Mouse (Mus musculus) neural tube, embryonic 13.5 days (tissue): ENCODE measurements at regions not wholly inside any gene's neighbourhood (a gene's known extent, or its start where the extent isn't known, plus 50 kb on each side); places are given as distances from the start of the nearest gene placed in this dataset.
A peak's percentile ranks its signal among the peaks of the same experiment; 100 is the strongest.

Source experiments
- ATAC-seq: fragments of 200-750 bp; cut with Nextera tagmentation; 2 replicates; pipeline ENCODE4 v1.8.0; 2017; ENCODE audit warnings: low read depth, mild to moderate bottlenecking, moderate TSS enrichment, moderate library complexity
- H3K27ac ChIP-seq: fragments of 300-500 bp; sonication (generic); replicated peaks from 2 replicates; pipeline ENCODE4 v1.5.1; 2015; ENCODE audit warnings: moderate library complexity, mild to moderate bottlenecking, inconsistent platforms
- H3K27me3 ChIP-seq: fragments of 300-500 bp; sonication (generic); 2 replicates; pipeline ENCODE4 v1.6.1; 2015; ENCODE audit warnings: mild to moderate bottlenecking, inconsistent platforms
- H3K36me3 ChIP-seq: fragments of 300-500 bp; sonication (generic); 2 replicates; pipeline ENCODE4 v1.6.1; 2015; ENCODE audit warnings: mild to moderate bottlenecking, inconsistent platforms
- H3K4me1 ChIP-seq: fragments of 300-500 bp; sonication (generic); replicated peaks from 2 replicates; pipeline ENCODE4 v1.6.1; 2015; ENCODE audit warnings: inconsistent platforms
- H3K4me2 ChIP-seq: fragments of 300-500 bp; sonication (generic); 2 replicates; pipeline ENCODE4 v1.6.1; 2015; ENCODE audit warnings: inconsistent platforms, mild to moderate bottlenecking, moderate library complexity
- H3K4me3 ChIP-seq: fragments of 300-500 bp; sonication (generic); 2 replicates; pipeline ENCODE4 v1.5.1; 2015; ENCODE audit warnings: mild to moderate bottlenecking, inconsistent platforms
- H3K9ac ChIP-seq: fragments of 300-500 bp; sonication (generic); 2 replicates; pipeline ENCODE4 v1.6.1; 2015; ENCODE audit warnings: moderate library complexity, mild to moderate bottlenecking, inconsistent platforms
- H3K9me3 ChIP-seq: fragments of 300-500 bp; sonication (generic); 2 replicates; pipeline ENCODE4 v1.6.1; 2016; ENCODE audit warnings: inconsistent platforms
- WGBS: fragments of 180-500 bp; shearing (Covaris S2); methylation state at CpG from one replicate; pipeline ENCODE4 v1.1.7; 2015; 5-methylcytosine and 5-hydroxymethylcytosine counted together

GRCm38 (mm10) chr2:163138688-163139385 is 51.2 kb upstream of the Gtsf1l start:
- Histone ChIP-seq H3K4me2 (no peak overlapping the region), H3K9me3 (no peaks in the 10 kb centered on the region), H3K36me3 (no peaks in the 10 kb centered on the region), H3K27me3 (no peaks in the 10 kb centered on the region), H3K9ac (no peak overlapping the region), H3K27ac (no peak overlapping the region), H3K4me3 (no peak overlapping the region), H3K4me1 (peaks cover 15% of the 10 kb centered on the region)
- ATAC-seq = no peak
- 83% methylated on average over 9 of the region's 9 CpGs for WGBS

DNA sequence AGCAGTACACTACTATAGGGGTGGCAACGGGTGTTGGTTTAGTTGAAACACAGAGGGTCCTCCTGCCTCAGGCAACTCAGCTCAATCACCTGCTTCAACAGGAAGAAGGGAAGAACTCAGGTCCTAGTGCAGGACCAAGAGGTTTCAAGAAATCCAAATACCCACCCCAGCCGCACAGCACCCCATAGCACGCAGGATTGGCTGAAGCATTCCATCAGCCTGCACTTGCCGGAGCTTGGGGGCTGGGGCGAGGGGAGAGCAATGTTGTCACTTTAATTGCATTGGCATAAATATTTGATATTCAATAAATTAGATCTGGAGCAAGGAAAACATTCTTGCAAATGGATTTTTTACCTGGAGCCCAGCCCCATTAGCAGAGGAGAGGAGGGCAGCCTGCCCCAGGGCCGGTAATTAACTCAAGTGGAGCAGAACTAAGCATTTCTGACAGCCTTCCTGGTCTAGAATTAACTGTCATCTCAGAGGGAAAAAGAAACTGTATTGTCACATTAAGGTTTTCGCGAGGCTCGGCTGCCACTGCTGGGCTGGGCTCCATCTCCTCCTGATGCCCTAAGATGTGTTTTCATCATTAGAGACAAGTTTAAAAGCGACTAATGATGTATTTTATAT is 55.2 kb upstream of the Gtsf1l start:
- no peaks in the 10 kb centered on the region for H3K9me3 ChIP-seq
- H3K9ac ChIP-seq = no peak overlapping the region
- 56% methylated on average over 10 of the region's 10 CpGs for WGBS
- peak; percentile 57 for ATAC-seq
- no peak overlapping the region for H3K4me3 ChIP-seq
- H3K36me3 ChIP-seq = no peaks in the 10 kb centered on the region
- peak overlapping the region; percentile 25; the same call in 1 of the 2 replicates for H3K27ac ChIP-seq
- peak overlapping the region; percentile 9 for H3K4me2 ChIP-seq
- no peaks in the 10 kb centered on the region for H3K27me3 ChIP-seq
- peaks cover 19% of the 10 kb centered on the region for H3K4me1 ChIP-seq

DNA sequence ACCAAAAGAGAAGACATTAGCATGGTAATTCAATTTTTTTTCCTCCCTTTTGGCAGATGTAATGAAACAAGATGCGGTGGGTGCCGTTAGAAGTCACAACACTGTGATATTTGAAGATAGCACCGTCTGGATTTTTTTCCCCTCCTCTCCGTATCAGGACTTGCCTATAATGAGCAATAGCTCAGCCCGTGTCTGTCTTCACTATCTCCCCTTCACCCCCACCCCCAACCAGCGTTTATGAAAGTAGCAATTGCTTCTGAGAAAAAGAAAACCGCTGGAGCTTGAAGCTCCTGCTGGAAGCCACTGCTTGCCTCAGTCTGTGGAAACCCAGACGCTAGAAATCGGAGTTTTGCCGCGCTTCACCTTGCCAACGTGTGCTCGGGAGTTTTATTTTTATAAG is 55.8 kb upstream of the Gtsf1l start:
- H3K27me3 ChIP-seq = no peaks in the 10 kb centered on the region

GRCm38 (mm10) chr2:163146001-163146400 is 56.9 kb upstream of the Tox2 start:
- 81% methylated on average over 8 of the region's 8 CpGs for WGBS
- no peak overlapping the region for H3K4me2 ChIP-seq

More for the DNA sequence above, 55.8 kb upstream of the Gtsf1l start:
- peaks cover 19% of the 10 kb centered on the region for H3K4me1 ChIP-seq
- WGBS = 46% methylated on average over 13 of the region's 13 CpGs
- H3K36me3 ChIP-seq = no peaks in the 10 kb centered on the region
- no peak overlapping the region; the same call in 1 of the 2 replicates for H3K9ac ChIP-seq
- peak; percentile 32; the same call in 1 of the 2 replicates for ATAC-seq
- H3K4me3 ChIP-seq = no peak overlapping the region
- no peaks in the 10 kb centered on the region for H3K9me3 ChIP-seq
- peak overlapping the region; percentile 9 for H3K4me2 ChIP-seq
- H3K27ac ChIP-seq = peak overlapping the region; percentile 25

GRCm38 (mm10) chr2:163146481-163146880 is 56.4 kb upstream of the Tox2 start:
- H3K4me3 ChIP-seq = no peak overlapping the region
- peaks cover 19% of the 10 kb centered on the region for H3K4me1 ChIP-seq
- H3K9ac ChIP-seq = no peak overlapping the region
- 88% methylated on average over 4 of the region's 4 CpGs for WGBS
- H3K27ac ChIP-seq = no peak overlapping the region
- H3K9me3 ChIP-seq = no peaks in the 10 kb centered on the region
- ATAC-seq = no peak
- no peak overlapping the region for H3K4me2 ChIP-seq
- no peaks in the 10 kb centered on the region for H3K36me3 ChIP-seq
- no peaks in the 10 kb centered on the region for H3K27me3 ChIP-seq

More at GRCm38 (mm10) chr2:163146001-163146400, 56.9 kb upstream of the Tox2 start:
- Histone ChIP-seq H3K4me1 (peaks cover 19% of the 10 kb centered on the region), H3K4me3 (no peak overlapping the region), H3K9me3 (no peaks in the 10 kb centered on the region), H3K27me3 (no peaks in the 10 kb centered on the region), H3K27ac (no peak overlapping the region), H3K9ac (no peak overlapping the region), H3K36me3 (no peaks in the 10 kb centered on the region)
- ATAC-seq = no peak

DNA sequence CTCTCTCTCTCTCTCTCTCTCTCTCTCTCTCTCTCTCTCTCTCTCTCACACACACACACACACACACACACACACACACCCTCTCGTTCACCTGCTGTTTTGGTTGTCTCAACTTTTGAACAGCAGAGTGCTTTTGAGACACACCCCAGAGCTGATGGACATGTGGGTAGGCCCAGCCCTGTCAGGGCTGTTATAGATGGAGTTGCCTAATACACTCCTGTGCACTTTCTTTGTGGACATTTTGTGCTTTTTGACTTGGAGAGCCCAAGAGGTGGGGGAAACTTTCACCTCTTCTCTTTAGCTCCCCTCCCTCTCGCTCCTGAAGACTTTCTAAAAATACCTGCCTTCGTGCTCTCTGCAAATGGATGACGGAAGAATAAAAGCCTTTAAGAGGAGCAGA is 55.5 kb upstream of the Tox2 start:
- no peak overlapping the region for H3K4me3 ChIP-seq
- peaks cover 22% of the 10 kb centered on the region for H3K4me1 ChIP-seq

DNA sequence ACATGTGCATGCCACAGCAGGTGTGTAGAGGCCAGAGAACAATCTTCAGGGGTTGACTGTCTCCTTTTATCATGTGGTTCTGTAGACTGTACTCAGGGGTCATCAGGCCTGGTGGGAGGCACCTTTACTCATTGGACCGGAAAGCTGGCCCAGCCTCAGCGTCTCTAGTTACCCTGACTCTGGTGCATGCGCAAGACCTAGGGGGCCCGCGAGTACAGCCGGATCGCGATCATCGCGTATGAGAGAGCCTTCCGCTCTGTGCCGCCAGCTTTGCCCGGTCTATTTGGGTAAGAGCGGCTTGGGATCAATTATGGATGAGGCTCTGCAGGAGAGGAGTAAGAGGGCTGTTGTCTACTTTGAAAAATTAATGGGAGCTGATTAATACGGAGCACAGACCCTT is 51.9 kb upstream of the Tox2 start:
- Histone ChIP-seq H3K9me3 (no peaks in the 10 kb centered on the region), H3K9ac (no peak overlapping the region), H3K27ac (no peak overlapping the region), H3K4me2 (no peak overlapping the region), H3K4me1 (peaks cover 16% of the 10 kb centered on the region), H3K36me3 (no peaks in the 10 kb centered on the region), H3K27me3 (0 out of 2 replicates have a peak, but pooled peaks cover 4% of the 10 kb centered on the region), H3K4me3 (no peak overlapping the region)
- WGBS = 60% methylated on average over 15 of the region's 15 CpGs
- ATAC-seq = no peak

More for the DNA sequence above, 55.5 kb upstream of the Tox2 start:
- no peak overlapping the region for H3K27ac ChIP-seq
- ATAC-seq = no peak
- H3K9ac ChIP-seq = no peak overlapping the region
- no peaks in the 10 kb centered on the region for H3K27me3 ChIP-seq
- WGBS = 81% methylated on average over 4 of the region's 4 CpGs
- H3K36me3 ChIP-seq = no peaks in the 10 kb centered on the region
- H3K9me3 ChIP-seq = no peaks in the 10 kb centered on the region
- H3K4me2 ChIP-seq = no peak overlapping the region

- no peak overlapping the region for H3K4me2 ChIP-seq
- no peak overlapping the region for H3K9ac ChIP-seq
- ATAC-seq = peak; percentile 55; the same call in 1 of the 2 replicates
- WGBS = 51% methylated on average over 22 of the region's 22 CpGs
- no peak overlapping the region for H3K4me3 ChIP-seq
- H3K9me3 ChIP-seq = no peaks in the 10 kb centered on the region
- no peak overlapping the region for H3K27ac ChIP-seq
- no peaks in the 10 kb centered on the region for H3K36me3 ChIP-seq
- peaks cover 16% of the 10 kb centered on the region for H3K4me1 ChIP-seq
- 0 out of 2 replicates have a peak, but pooled peaks cover 4% of the 10 kb centered on the region for H3K27me3 ChIP-seq
Observed at GRCm38 (mm10) chr2:163152340-163153033, 50.4 kb upstream of the Tox2 start.
